Mouse (Mus musculus) layer of hippocampus, adult 2 months (tissue): Measurements from ENCODE around the gene D430042O09Rik. TPM values are rescaled to one million over a fixed set of nuclear protein-coding genes. Genes with fewer than 3 reads are reported as not detected.
A peak's percentile ranks its signal among the peaks of the same experiment; 100 is the strongest.
"Not testable (repeated sequence)": the region's sequence is repeated elsewhere in the genome, so short reads cannot be mapped to it uniquely, and the experiment has no call there.

Source experiments
- DNase-seq, 2 experiments: peaks; one replicate each; pipeline ENCODE4 v3.0.0; 2022; ENCODE audit warnings: low spot score in 2 of 2
- H3K27ac ChIP-seq: fragments of 200-600 bp; 2 replicates; pipeline ENCODE4 v1.8.1; 2022
- H3K4me3 ChIP-seq: fragments of 200-600 bp; 2 replicates; pipeline ENCODE4 v1.8.1; 2022; ENCODE audit warnings: mild to moderate bottlenecking
- CTCF ChIP-seq: fragments of 200-600 bp; conservative IDR thresholded peaks from 2 replicates; pipeline ENCODE4 v1.8.1; 2022; ENCODE audit warnings: antibody characterized with exemption, mild to moderate bottlenecking, moderate library complexity
- long read RNA-seq, 2 experiments: library from polyadenylated mRNA; stranded (forward); transcript quantifications; one replicate each; pipeline ENCODE4 v2.0.0; 2021; ENCODE audit warnings: borderline mapping rate in 2 of 2
- total RNA-seq, 2 experiments: library from RNA; stranded (reverse); gene quantifications; 2 replicates each; pipeline ENCODE4 v1.2.3; 2021

Gene D430042O09Rik
- total RNA-seq: 10 to 100 TPM; 30.4 to 31.7 TPM
- long read RNA-seq, experiment 1, full-length matches to known transcripts: 4 of 9 reads
- long read RNA-seq, experiment 1, partial matches to known transcripts: 1 of 9 reads
- long read RNA-seq, experiment 1, other reads (novel, unspliced or antisense): 4 of 9 reads
- long read RNA-seq, experiment 2, full-length matches to known transcripts: 3 of 10 reads
- long read RNA-seq, experiment 2, partial matches to known transcripts: 1 of 10 reads
- long read RNA-seq, experiment 2, other reads (novel, unspliced or antisense): 6 of 10 reads

- DNase-seq: peak; percentile 100
- peak within 1 kb of the TSS; percentile 100 for H3K4me3 ChIP-seq
Measured at GRCm38 (mm10) chr7:125707593-125708022, at the start of gene D430042O09Rik, which contains the start of gene Gtf3c1. Gene D430042O09Rik, plus strand, starts transcription at chr7:125707888. Gene Gtf3c1, minus strand, starts transcription at chr7:125707780.

GRCm38 (mm10) chr7:125663654-125664053 is 44.0 kb upstream of the D430042O09Rik start:
- Histone ChIP-seq H3K27ac (no peak overlapping the region), H3K4me3 (no peak overlapping the region)
- DNase-seq: no peak
- TF ChIP-seq CTCF: no peak

More at GRCm38 (mm10) chr7:125707593-125708022, at the start of gene D430042O09Rik, which contains the start of gene Gtf3c1:
- H3K27ac ChIP-seq: peak within 1 kb of the TSS; percentile 97
- 0 out of 2 replicates have a peak, but pooled peaks have one; percentile 1 for TF ChIP-seq CTCF

GRCm38 (mm10) chr7:125670865-125671264 is 36.8 kb upstream of the D430042O09Rik start:
- DNase-seq: no peak
- no peak overlapping the region for H3K27ac ChIP-seq
- no peak overlapping the region for H3K4me3 ChIP-seq
- no peak for TF ChIP-seq CTCF

GRCm38 (mm10) chr7:125671396-125671795 is 36.3 kb upstream of the D430042O09Rik start:
- Histone ChIP-seq H3K4me3 (no peak overlapping the region), H3K27ac (no peak overlapping the region)
- DNase-seq: no peak
- TF ChIP-seq CTCF: no peak

- peak; percentile 94 for TF ChIP-seq CTCF
- Histone ChIP-seq H3K27ac (no peak overlapping the region), H3K4me3 (no peak overlapping the region)
- peak in 1 of 2 experiments; percentile 68 for DNase-seq
Measured at GRCm38 (mm10) chr7:125674916-125675315, 32.8 kb upstream of the D430042O09Rik start.

GRCm38 (mm10) chr7:125678756-125679155 is 28.9 kb upstream of the D430042O09Rik start:
- TF ChIP-seq CTCF: no peak
- H3K4me3 ChIP-seq: no peak overlapping the region
- H3K27ac ChIP-seq: no peak overlapping the region
- no peak for DNase-seq

DNA sequence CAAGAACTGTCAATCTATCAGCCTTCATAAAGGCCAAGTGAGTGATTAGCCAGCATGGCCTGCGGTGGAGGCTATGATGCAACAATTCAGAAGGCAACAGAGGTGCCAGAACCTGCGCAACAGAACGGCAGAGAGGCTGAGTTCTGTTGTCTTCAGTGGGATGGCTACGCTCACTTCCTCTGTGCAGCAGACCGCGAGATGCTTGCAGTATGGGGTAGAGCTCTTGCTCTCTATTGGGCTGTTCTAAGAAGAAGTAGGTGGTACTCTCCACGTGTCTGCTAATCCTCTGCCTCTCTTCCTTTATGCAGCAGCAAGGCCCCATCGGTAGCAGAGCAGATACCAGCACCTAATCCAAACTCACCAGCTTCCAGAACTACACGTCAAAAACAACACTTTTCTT is 27.8 kb upstream of the D430042O09Rik start:
- no peak for DNase-seq
- TF ChIP-seq CTCF: no peak
- no peak overlapping the region for H3K27ac ChIP-seq
- H3K4me3 ChIP-seq: no peak overlapping the region

- no peak overlapping the region for H3K27ac ChIP-seq
- no peak overlapping the region for H3K4me3 ChIP-seq
- no peak for TF ChIP-seq CTCF
- DNase-seq: no peak
Measured at GRCm38 (mm10) chr7:125690516-125690915, 17.2 kb upstream of the D430042O09Rik start.

- peak overlapping the region; percentile 61; the same call in 1 of the 2 replicates for H3K27ac ChIP-seq
- no peak for TF ChIP-seq CTCF
- peak; percentile 71 to 88 for DNase-seq
Measured at GRCm38 (mm10) chr7:125694056-125694455, 13.6 kb upstream of the D430042O09Rik start.

GRCm38 (mm10) chr7:125702791-125703190 is 4.9 kb upstream of the D430042O09Rik start:
- no peak overlapping the region for H3K27ac ChIP-seq
- H3K4me3 ChIP-seq: no peak overlapping the region
- no peak for DNase-seq
- no peak for TF ChIP-seq CTCF

More at GRCm38 (mm10) chr7:125694056-125694455, 13.6 kb upstream of the D430042O09Rik start:
- H3K4me3 ChIP-seq: no peak overlapping the region

GRCm38 (mm10) chr7:125707186-125707585 is 502 bp upstream of the D430042O09Rik start:
- peak; percentile 39 to 59 for DNase-seq
- TF ChIP-seq CTCF: 0 out of 2 replicates have a peak, but pooled peaks have one; percentile 13
- Histone ChIP-seq H3K27ac (peak overlapping the region; percentile 97), H3K4me3 (peak overlapping the region; percentile 100)

DNA sequence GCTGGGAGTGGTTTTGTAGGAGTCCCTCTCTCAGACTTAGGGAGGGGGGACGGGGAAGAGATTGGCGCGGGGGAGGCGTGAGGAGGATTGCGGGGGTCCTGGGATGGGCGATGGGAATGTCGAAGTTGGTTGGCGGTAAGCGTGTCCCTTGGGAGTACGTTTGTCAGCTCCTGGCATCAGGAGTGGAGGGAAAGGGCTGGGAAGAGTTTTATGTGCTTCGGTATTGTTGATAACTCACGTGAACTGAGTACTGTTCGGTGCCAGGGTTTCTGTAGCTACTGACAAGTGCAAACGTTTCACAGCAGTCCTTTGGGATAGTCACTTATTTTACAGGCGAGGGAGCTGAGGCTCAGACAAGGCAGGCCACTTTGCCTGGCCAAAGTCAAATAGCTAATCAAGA is 412 bp downstream of the D430042O09Rik start:
- TF ChIP-seq CTCF: no peak
- Histone ChIP-seq H3K4me3 (peak overlapping the region; percentile 100), H3K27ac (peak overlapping the region; percentile 97)
- DNase-seq: no peak

DNA sequence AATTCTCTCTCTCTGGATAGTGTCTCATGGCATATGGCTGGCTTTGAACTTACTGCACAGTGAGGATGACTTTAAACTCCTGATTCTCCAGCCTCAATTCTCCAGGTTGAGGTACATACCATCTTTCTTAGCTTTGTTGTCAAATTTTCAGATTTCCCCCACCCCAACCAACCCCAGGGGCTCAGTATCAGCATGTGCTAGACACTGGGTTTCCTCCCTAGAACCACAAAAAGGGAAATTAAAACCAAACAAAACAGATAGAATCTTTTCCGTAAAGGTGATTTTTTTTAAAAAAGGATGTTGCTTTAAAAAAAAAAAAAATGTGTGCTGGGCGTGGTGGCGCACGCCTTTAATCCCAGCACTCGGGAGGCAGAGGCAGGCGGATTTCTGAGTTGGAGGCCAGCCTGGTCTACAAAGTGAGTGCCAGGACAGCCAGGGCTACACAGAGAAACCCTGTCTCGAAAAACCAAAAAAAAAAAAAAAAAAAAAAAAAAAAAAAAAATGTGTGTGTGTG is 5.9 kb downstream of the D430042O09Rik start:
- not testable (repeated sequence) for DNase-seq, H3K4me3 ChIP-seq, H3K27ac ChIP-seq
